Mouse (Mus musculus): ENCODE data around the gene Slco1b2. TPM values are rescaled to one million over a fixed set of nuclear protein-coding genes. Genes with fewer than 3 reads are reported as not detected.
A peak's percentile ranks its signal among the peaks of the same experiment; 100 is the strongest.
"Not testable (repeated sequence)": the region's sequence is repeated elsewhere in the genome, so short reads cannot be mapped to it uniquely, and the experiment has no call there.

Gene Slco1b2
- 3.1 and 6.4 TPM in 2 replicates for polyA plus RNA-seq (2015; fragmentation: Nextera tagmentation; extraction: Ambion mirVana)

- Histone ChIP-seq H3K4me3 (replicated peaks) (no peak within 1 kb of the TSS), H3K27ac (replicated peaks) (no peak within 1 kb of the TSS), H3K27me3 (no peaks in the 10 kb centered on the region), H3K36me3 (replicated peaks) (no peaks in the 10 kb centered on the region), H3K9me3 (replicated peaks) (no peaks in the 10 kb centered on the region), H3K4me1 (replicated peaks) (no peaks in the 10 kb centered on the region), H3K4me2 (no peak within 1 kb of the TSS), H3K9ac (no peak within 1 kb of the TSS)
- no peak for ATAC-seq (ENCODE audit: insufficient read depth)
- WGBS (ENCODE audit: insufficient replicate concordance) = 40% methylated on average over 3 of the region's 3 CpGs
Measured at GRCm38 (mm10) chr6:141629291-141629690, at the start of gene Slco1b2. TSS of gene Slco1b2 (plus strand) at chr6:141629518.

- H3K4me1 ChIP-seq (replicated peaks) = no peaks in the 10 kb centered on the region
- H3K9me3 ChIP-seq (replicated peaks) = no peaks in the 10 kb centered on the region
- no peak overlapping the region for H3K4me3 ChIP-seq (replicated peaks)
- ATAC-seq (ENCODE audit: insufficient read depth) = no peak
- no peak overlapping the region for H3K27ac ChIP-seq (replicated peaks)
- H3K4me2 ChIP-seq = no peak overlapping the region
- no peaks in the 10 kb centered on the region for H3K36me3 ChIP-seq (replicated peaks)
- WGBS (ENCODE audit: insufficient replicate concordance) = 69% methylated on average over 1 of the region's 1 CpGs
- no peak overlapping the region for H3K9ac ChIP-seq
- H3K27me3 ChIP-seq = no peaks in the 10 kb centered on the region
Measured at GRCm38 (mm10) chr6:141584791-141585403, 44.4 kb upstream of the Slco1b2 start.

GRCm38 (mm10) chr6:141590002-141590401 lies 39.3 kb upstream of the Slco1b2 start:
- Histone ChIP-seq H3K27me3 (no peaks in the 10 kb centered on the region), H3K4me3 (replicated peaks) (no peak overlapping the region), H3K9me3 (replicated peaks) (no peaks in the 10 kb centered on the region), H3K4me2 (no peak overlapping the region), H3K36me3 (replicated peaks) (no peaks in the 10 kb centered on the region), H3K4me1 (replicated peaks) (no peaks in the 10 kb centered on the region), H3K9ac (no peak overlapping the region), H3K27ac (replicated peaks) (no peak overlapping the region)
- ATAC-seq (ENCODE audit: insufficient read depth) = no peak
- WGBS (ENCODE audit: insufficient replicate concordance) = 38% methylated on average over 1 of the region's 1 CpGs

GRCm38 (mm10) chr6:141590598-141591200 lies 38.6 kb upstream of the Slco1b2 start:
- ATAC-seq (ENCODE audit: insufficient read depth) = not testable (repeated sequence)
- 32% methylated on average over 4 of the region's 4 CpGs for WGBS (ENCODE audit: insufficient replicate concordance)

GRCm38 (mm10) chr6:141596081-141596480 lies 33.2 kb upstream of the Slco1b2 start:
- H3K4me1 ChIP-seq (replicated peaks) = no peaks in the 10 kb centered on the region
- no peak overlapping the region for H3K4me3 ChIP-seq (replicated peaks)
- no peak overlapping the region for H3K4me2 ChIP-seq
- no peak overlapping the region for H3K9ac ChIP-seq
- H3K27me3 ChIP-seq = no peaks in the 10 kb centered on the region
- no peaks in the 10 kb centered on the region for H3K36me3 ChIP-seq (replicated peaks)
- no peak overlapping the region for H3K27ac ChIP-seq (replicated peaks)
- no peaks in the 10 kb centered on the region for H3K9me3 ChIP-seq (replicated peaks)
- no peak for ATAC-seq (ENCODE audit: insufficient read depth)
- WGBS (ENCODE audit: insufficient replicate concordance) = 52% methylated on average over 2 of the region's 2 CpGs

More at GRCm38 (mm10) chr6:141590598-141591200, 38.6 kb upstream of the Slco1b2 start:
- H3K27ac ChIP-seq (replicated peaks); H3K27me3 ChIP-seq; H3K4me1 ChIP-seq (replicated peaks); H3K9me3 ChIP-seq (replicated peaks); H3K4me3 ChIP-seq (replicated peaks); H3K36me3 ChIP-seq (replicated peaks); H3K9ac ChIP-seq; H3K4me2 ChIP-seq: not testable (repeated sequence)

GRCm38 (mm10) chr6:141597037-141597436 lies 32.3 kb upstream of the Slco1b2 start:
- Histone ChIP-seq H3K4me3 (replicated peaks) (no peak overlapping the region), H3K4me2 (no peak overlapping the region), H3K36me3 (replicated peaks) (no peaks in the 10 kb centered on the region), H3K4me1 (replicated peaks) (no peaks in the 10 kb centered on the region), H3K27ac (replicated peaks) (no peak overlapping the region), H3K9me3 (replicated peaks) (no peaks in the 10 kb centered on the region), H3K27me3 (no peaks in the 10 kb centered on the region), H3K9ac (no peak overlapping the region)
- ATAC-seq (ENCODE audit: insufficient read depth) = no peak
- WGBS (ENCODE audit: insufficient replicate concordance) = 70% methylated on average over 2 of the region's 2 CpGs

- no peak for ATAC-seq (ENCODE audit: insufficient read depth)
- H3K9me3 ChIP-seq (replicated peaks) = no peaks in the 10 kb centered on the region
Measured at GRCm38 (mm10) chr6:141600940-141601339, 28.4 kb upstream of the Slco1b2 start.

GRCm38 (mm10) chr6:141610702-141611260 lies 18.5 kb upstream of the Slco1b2 start:
- Histone ChIP-seq H3K4me2 (no peak overlapping the region), H3K36me3 (replicated peaks) (no peaks in the 10 kb centered on the region), H3K27ac (replicated peaks) (no peak overlapping the region), H3K9me3 (replicated peaks) (no peaks in the 10 kb centered on the region), H3K4me1 (replicated peaks) (no peaks in the 10 kb centered on the region), H3K4me3 (replicated peaks) (no peak overlapping the region), H3K9ac (no peak overlapping the region), H3K27me3 (no peaks in the 10 kb centered on the region)
- WGBS (ENCODE audit: insufficient replicate concordance) = 36% methylated on average over 2 of the region's 2 CpGs
- ATAC-seq (ENCODE audit: insufficient read depth) = no peak

More at GRCm38 (mm10) chr6:141600940-141601339, 28.4 kb upstream of the Slco1b2 start:
- H3K27me3 ChIP-seq = no peaks in the 10 kb centered on the region
- no peak overlapping the region for H3K9ac ChIP-seq
- no peak overlapping the region for H3K4me3 ChIP-seq (replicated peaks)
- H3K4me2 ChIP-seq = no peak overlapping the region
- no peaks in the 10 kb centered on the region for H3K4me1 ChIP-seq (replicated peaks)
- no peak overlapping the region for H3K27ac ChIP-seq (replicated peaks)
- 50% methylated on average over 9 of the region's 9 CpGs for WGBS (ENCODE audit: insufficient replicate concordance)
- H3K36me3 ChIP-seq (replicated peaks) = no peaks in the 10 kb centered on the region

GRCm38 (mm10) chr6:141614017-141614416 lies 15.3 kb upstream of the Slco1b2 start:
- ATAC-seq (ENCODE audit: insufficient read depth) = no peak
- H3K27me3 ChIP-seq = no peaks in the 10 kb centered on the region

GRCm38 (mm10) chr6:141615348-141615747 lies 14.0 kb upstream of the Slco1b2 start:
- no peaks in the 10 kb centered on the region for H3K4me1 ChIP-seq (replicated peaks)
- H3K27ac ChIP-seq (replicated peaks) = no peak overlapping the region
- H3K4me2 ChIP-seq = no peak overlapping the region
- ATAC-seq (ENCODE audit: insufficient read depth) = peak; percentile 42; the same call in 1 of the 2 replicates
- H3K4me3 ChIP-seq (replicated peaks) = no peak overlapping the region
- no peaks in the 10 kb centered on the region for H3K36me3 ChIP-seq (replicated peaks)
- H3K27me3 ChIP-seq = no peaks in the 10 kb centered on the region
- H3K9me3 ChIP-seq (replicated peaks) = no peaks in the 10 kb centered on the region
- 65% methylated on average over 3 of the region's 3 CpGs for WGBS (ENCODE audit: insufficient replicate concordance)
- no peak overlapping the region for H3K9ac ChIP-seq

More at GRCm38 (mm10) chr6:141614017-141614416, 15.3 kb upstream of the Slco1b2 start:
- Histone ChIP-seq H3K9me3 (replicated peaks) (no peaks in the 10 kb centered on the region), H3K9ac (no peak overlapping the region), H3K4me3 (replicated peaks) (no peak overlapping the region), H3K4me2 (no peak overlapping the region), H3K4me1 (replicated peaks) (no peaks in the 10 kb centered on the region), H3K36me3 (replicated peaks) (no peaks in the 10 kb centered on the region), H3K27ac (replicated peaks) (no peak overlapping the region)

GRCm38 (mm10) chr6:141632935-141633334 lies 3.6 kb downstream of the Slco1b2 start:
- no peak for ATAC-seq (ENCODE audit: insufficient read depth)
- H3K9me3 ChIP-seq (replicated peaks) = no peaks in the 10 kb centered on the region
- no peak overlapping the region for H3K4me2 ChIP-seq
- 71% methylated on average over 6 of the region's 6 CpGs for WGBS (ENCODE audit: insufficient replicate concordance)
- no peaks in the 10 kb centered on the region for H3K27me3 ChIP-seq
- no peak overlapping the region for H3K4me3 ChIP-seq (replicated peaks)
- H3K36me3 ChIP-seq (replicated peaks) = no peaks in the 10 kb centered on the region
- H3K4me1 ChIP-seq (replicated peaks) = no peaks in the 10 kb centered on the region
- no peak overlapping the region for H3K27ac ChIP-seq (replicated peaks)
- no peak overlapping the region for H3K9ac ChIP-seq

Data from liver, embryonic 15.5 days (tissue).